Mouse (Mus musculus) bone marrow, adult 2 months (tissue): ENCODE measurements at regions not wholly inside any gene's neighbourhood (a gene's known extent, or its start where the extent isn't known, plus 50 kb on each side); places are given as distances from the start of the nearest gene placed in this dataset.
A peak's percentile ranks its signal among the peaks of the same experiment; 100 is the strongest.

Experiments
- H3K27ac ChIP-seq: fragments of 200-500 bp; 2 replicates; pipeline ENCODE4 v1.5.1; 2012; ENCODE audit warnings: low read depth, mild to moderate bottlenecking, control low read depth, inconsistent platforms, low read length; ENCODE audit not compliant: control insufficient read depth, poor library complexity, insufficient read depth
- H3K4me1 ChIP-seq: fragments of 200-500 bp; 2 replicates; pipeline ENCODE4 v1.6.1; 2011; ENCODE audit warnings: low read length; ENCODE audit not compliant: control insufficient read depth, insufficient read depth
- H3K4me3 ChIP-seq: fragments of 200-500 bp; replicated peaks from 2 replicates; pipeline ENCODE3; 2011; ENCODE audit warnings: mild to moderate bottlenecking, low read depth, low read length, control low read depth; ENCODE audit not compliant: control insufficient read depth
- CTCF ChIP-seq: fragments of 200-500 bp; IDR thresholded peaks from 2 replicates; pipeline ENCODE4 v1.5.1; 2011; ENCODE audit warnings: low read length, control low read depth; ENCODE audit not compliant: control insufficient read depth, insufficient read depth
- POLR2A ChIP-seq: fragments of 200-500 bp; IDR thresholded peaks from 2 replicates; pipeline ENCODE4 v1.6.1; 2011; ENCODE audit warnings: low read depth, mild to moderate bottlenecking, control low read depth, low read length, borderline replicate concordance; ENCODE audit not compliant: control insufficient read depth
- WGBS: fragments of 180-500 bp; shearing (Covaris S2); methylation state at CpG from one replicate; pipeline ENCODE4 v1.1.7; 2018; 5-methylcytosine and 5-hydroxymethylcytosine counted together

GRCm38 (mm10) chr9:43977773-43978172, 65.4 kb upstream of the Thy1 start:
- TF ChIP-seq POLR2A: no peak
- Histone ChIP-seq H3K27ac (no peak overlapping the region), H3K4me1 (no peaks in the 10 kb centered on the region; the same call in 1 of the 2 replicates), H3K4me3 (no peak overlapping the region)
- 75% methylated on average over 3 of the region's 3 CpGs for WGBS

- no peaks in the 10 kb centered on the region for H3K4me1 ChIP-seq
- 63% methylated on average over 8 of the region's 8 CpGs for WGBS
- TF ChIP-seq CTCF (no peak), POLR2A (no peak)
- no peak overlapping the region for H3K4me3 ChIP-seq
- H3K27ac ChIP-seq: no peak overlapping the region
These were observed 61.8 kb upstream of the Thy1 start for GRCm38 (mm10) chr9:43981376-43981775.

- 65% methylated on average over 5 of the region's 5 CpGs for WGBS
These were observed 60.8 kb upstream of the Thy1 start for GRCm38 (mm10) chr9:43982359-43982889.

GRCm38 (mm10) chr9:43983220-43983619, 60.0 kb upstream of the Thy1 start:
- TF ChIP-seq CTCF (no peak), POLR2A (no peak)
- no peaks in the 10 kb centered on the region for H3K4me1 ChIP-seq
- H3K27ac ChIP-seq: no peak overlapping the region
- H3K4me3 ChIP-seq: no peak overlapping the region
- 63% methylated on average over 2 of the region's 2 CpGs for WGBS

More at GRCm38 (mm10) chr9:43982359-43982889, 60.8 kb upstream of the Thy1 start:
- H3K27ac ChIP-seq: no peak overlapping the region
- no peak overlapping the region for H3K4me3 ChIP-seq
- no peaks in the 10 kb centered on the region for H3K4me1 ChIP-seq
- TF ChIP-seq POLR2A (no peak), CTCF (no peak)

GRCm38 (mm10) chr9:43984181-43985062, 58.8 kb upstream of the Thy1 start:
- WGBS: 46% methylated on average over 8 of the region's 8 CpGs

GRCm38 (mm10) chr9:43987957-43988356, 55.2 kb upstream of the Thy1 start:
- Histone ChIP-seq H3K27ac (no peak overlapping the region), H3K4me3 (no peak overlapping the region), H3K4me1 (no peaks in the 10 kb centered on the region)
- WGBS: 76% methylated on average over 6 of the region's 6 CpGs
- TF ChIP-seq CTCF (no peak), POLR2A (no peak)

More at GRCm38 (mm10) chr9:43984181-43985062, 58.8 kb upstream of the Thy1 start:
- H3K4me3 ChIP-seq: no peak overlapping the region
- no peak for TF ChIP-seq POLR2A
- TF ChIP-seq CTCF: peak; percentile 78
- H3K4me1 ChIP-seq: no peaks in the 10 kb centered on the region
- no peak overlapping the region for H3K27ac ChIP-seq

- Histone ChIP-seq H3K4me1 (no peaks in the 10 kb centered on the region), H3K4me3 (no peak overlapping the region), H3K27ac (no peak overlapping the region)
- no peak for TF ChIP-seq POLR2A
- no peak for TF ChIP-seq CTCF
- 49% methylated on average over 13 of the region's 13 CpGs for WGBS
These were observed 54.0 kb upstream of the Thy1 start for GRCm38 (mm10) chr9:43988981-43989860.

- WGBS: 65% methylated on average over 11 of the region's 11 CpGs
- Histone ChIP-seq H3K4me1 (no peaks in the 10 kb centered on the region), H3K27ac (no peak overlapping the region), H3K4me3 (no peak overlapping the region)
- TF ChIP-seq POLR2A (no peak), CTCF (no peak)
These were observed 53.1 kb upstream of the Thy1 start for GRCm38 (mm10) chr9:43990124-43990523.
